Mouse (Mus musculus) megakaryocyte, embryonic 14.5 days (primary cell): ENCODE data around the gene Vapb. TPM values are rescaled to one million over a fixed set of nuclear protein-coding genes. Genes with fewer than 3 reads are reported as not detected.
A peak's percentile ranks its signal among the peaks of the same experiment; 100 is the strongest.
"Not testable (repeated sequence)": the region's sequence is repeated elsewhere in the genome, so short reads cannot be mapped to it uniquely, and the experiment has no call there.

Experiments used
- H3K27me3 ChIP-seq: replicated peaks from 2 replicates; pipeline ENCODE3; 2012; ENCODE audit warnings: inconsistent platforms
- H3K36me3 ChIP-seq: replicated peaks from 2 replicates; pipeline ENCODE3; 2012; ENCODE audit warnings: low read length, inconsistent platforms, mixed read lengths
- H3K4me1 ChIP-seq: 2 replicates; pipeline ENCODE4 v1.6.1; 2012; ENCODE audit warnings: inconsistent platforms
- H3K4me3 ChIP-seq: replicated peaks from 2 replicates; pipeline ENCODE3; 2012; ENCODE audit warnings: moderate library complexity, mild to moderate bottlenecking, inconsistent platforms
- H3K9me3 ChIP-seq: 2 replicates; pipeline ENCODE4 v1.6.1; 2012; ENCODE audit warnings: inconsistent platforms
- FLI1 ChIP-seq: IDR thresholded peaks from 2 replicates; pipeline ENCODE4 v1.6.1; 2012; ENCODE audit warnings: low read length, inconsistent platforms, mixed read lengths
- GATA1 ChIP-seq: IDR thresholded peaks from 3 replicates; pipeline ENCODE4 v1.6.1; 2012; ENCODE audit warnings: mixed read lengths, low read length, inconsistent platforms, borderline replicate concordance
- polyA plus RNA-seq: library from polyadenylated mRNA; stranded (reverse); fragments of >175 nt; gene quantifications from 2 replicates; pipeline ENCODE4 v1.2.3, GENCODE M21; 2012; ENCODE audit warnings: low replicate concordance; ENCODE audit not compliant: insufficient read depth

Vapb gene
- polyA plus RNA-seq: 10.8 and 36.2 TPM in 2 replicates

DNA sequence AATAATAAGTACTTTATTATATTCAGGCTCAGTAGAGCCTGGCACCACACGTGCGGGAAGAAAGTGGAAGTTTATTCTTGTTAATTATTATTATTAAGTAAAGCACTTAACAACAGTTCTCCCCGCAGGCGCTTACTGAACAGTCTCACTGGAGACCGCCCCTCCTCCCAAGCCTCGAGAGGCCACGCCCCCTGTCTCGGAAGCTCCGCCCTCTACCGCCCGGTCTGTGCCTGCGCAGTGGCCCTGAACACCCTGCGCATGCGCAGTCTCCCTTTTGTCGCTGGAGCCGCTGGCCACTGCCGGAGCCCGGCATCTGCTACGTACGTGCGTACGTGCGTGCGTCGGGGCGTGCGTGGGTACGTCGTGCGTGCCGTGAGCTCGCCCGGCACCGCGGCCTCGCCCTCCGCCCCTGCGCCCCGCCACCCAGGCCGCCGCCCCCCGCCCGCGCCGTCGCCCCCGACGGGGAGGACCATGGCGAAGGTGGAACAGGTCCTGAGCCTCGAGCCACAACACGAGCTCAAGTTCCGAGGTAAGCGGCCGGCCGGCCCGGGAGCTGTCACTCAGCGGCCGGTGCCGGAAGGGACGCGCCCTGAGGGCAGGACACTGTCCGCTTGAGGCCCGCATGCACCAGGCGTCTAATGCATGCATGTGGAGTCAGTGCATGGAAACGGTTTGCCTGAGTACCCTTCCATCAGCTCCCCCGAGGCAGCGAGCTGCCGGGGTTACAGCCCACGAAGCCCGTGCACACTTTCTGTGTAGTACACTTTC is at the start of gene Vapb:
Gene Vapb (plus strand): TSS at position 290 of the 768 bp plus-strand sequence.
- Histone ChIP-seq H3K4me3 (peak within 1 kb of the TSS; percentile 99), H3K36me3 (peaks cover 30% of the 10 kb centered on the region), H3K27me3 (peaks cover 11% of the 10 kb centered on the region), H3K4me1 (peaks cover 50% of the 10 kb centered on the region), H3K9me3 (no peaks in the 10 kb centered on the region)
- TF ChIP-seq GATA1 (no peak), FLI1 (no peak)

DNA sequence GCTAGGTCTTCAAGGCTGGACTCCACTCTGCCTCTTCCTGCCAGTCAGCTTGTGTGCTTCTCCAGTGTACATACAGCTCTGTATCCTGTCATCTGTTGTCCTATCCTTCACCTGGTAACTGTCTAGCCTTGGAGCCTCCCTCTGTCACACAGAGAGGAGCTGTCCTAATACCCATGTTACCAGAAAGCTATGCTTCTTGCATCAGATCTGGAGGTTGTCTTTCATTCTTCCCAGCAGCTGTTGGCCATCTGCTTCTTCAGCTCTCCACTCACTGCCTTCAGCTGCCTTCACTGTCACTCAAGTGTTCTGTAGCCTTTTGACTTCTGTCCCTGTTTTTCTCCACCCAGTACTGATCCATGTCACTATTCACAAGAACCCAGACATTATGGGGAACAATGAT is 47.5 kb upstream of the Vapb start:
- H3K27me3 ChIP-seq: no peaks in the 10 kb centered on the region
- H3K9me3 ChIP-seq: no peaks in the 10 kb centered on the region
- peaks cover 95% of the 10 kb centered on the region for H3K36me3 ChIP-seq
- no peak overlapping the region for H3K4me3 ChIP-seq
- TF ChIP-seq GATA1: no peak
- peaks cover 55% of the 10 kb centered on the region for H3K4me1 ChIP-seq

DNA sequence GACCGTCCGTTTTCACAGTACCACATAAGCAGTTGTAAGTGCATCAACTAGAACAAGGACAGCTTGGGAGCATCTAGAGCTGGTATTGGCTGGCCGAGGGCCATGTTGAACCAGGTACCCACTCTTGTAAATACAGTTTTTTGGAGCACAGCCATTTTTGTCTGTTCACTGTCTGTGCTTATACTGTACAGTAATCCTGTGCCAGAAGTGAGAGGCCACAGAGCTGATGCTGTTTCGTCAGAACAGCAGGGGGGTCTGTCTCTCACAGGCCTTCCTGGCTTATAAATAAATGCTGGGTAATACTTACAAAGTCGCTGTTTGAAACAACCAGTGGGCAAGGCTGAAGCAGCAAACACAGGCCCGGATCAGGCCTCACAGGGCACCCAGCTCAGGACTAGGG is 45.6 kb upstream of the Vapb start:
- TF ChIP-seq GATA1 (no peak), FLI1 (no peak)
- Histone ChIP-seq H3K27me3 (no peaks in the 10 kb centered on the region), H3K4me3 (no peak overlapping the region), H3K36me3 (peaks cover 98% of the 10 kb centered on the region), H3K9me3 (no peaks in the 10 kb centered on the region), H3K4me1 (peaks cover 36% of the 10 kb centered on the region)

DNA sequence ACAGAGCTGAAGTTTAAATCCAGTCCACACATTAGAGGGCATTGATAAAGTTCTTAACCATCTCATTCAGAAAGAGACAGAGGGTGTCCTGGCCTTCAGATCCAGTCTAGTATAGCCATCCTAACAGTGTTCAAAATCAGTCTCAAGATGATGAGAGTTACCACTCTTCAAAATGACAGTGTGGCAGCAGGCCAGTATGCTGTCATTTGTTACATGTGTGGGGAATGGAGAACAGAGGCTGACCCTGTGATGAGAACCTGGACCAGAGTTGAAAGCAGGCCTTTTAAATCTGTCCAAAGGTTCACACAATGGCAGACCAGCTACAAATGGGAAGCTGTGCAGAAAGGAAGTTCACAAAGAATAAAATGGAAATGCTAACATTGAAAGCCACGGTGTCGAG is 44.6 kb upstream of the Vapb start:
- Histone ChIP-seq H3K27me3 (no peaks in the 10 kb centered on the region), H3K9me3 (no peaks in the 10 kb centered on the region), H3K4me1 (peaks cover 29% of the 10 kb centered on the region), H3K36me3 (peaks cover 98% of the 10 kb centered on the region), H3K4me3 (no peak overlapping the region)
- TF ChIP-seq FLI1 (no peak), GATA1 (no peak)

DNA sequence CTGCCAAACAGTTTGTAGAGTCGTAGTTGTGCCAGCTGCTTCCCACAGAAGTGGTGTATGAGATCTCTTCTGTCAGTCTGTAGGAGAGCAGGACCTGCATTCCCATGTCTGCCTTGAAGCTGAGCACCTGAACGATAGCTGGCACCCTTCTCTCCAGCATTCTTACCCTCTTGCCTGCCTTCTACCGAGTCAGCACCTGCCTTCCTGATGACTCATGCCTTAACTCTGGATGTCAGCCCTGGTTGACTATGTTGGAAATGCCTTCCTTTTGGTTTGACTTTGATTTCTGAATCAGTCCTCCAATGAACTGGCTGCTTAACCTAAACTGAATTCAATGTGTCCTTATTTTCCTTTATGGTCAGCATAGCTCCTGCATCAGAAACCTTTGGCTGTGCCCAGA is 38.5 kb upstream of the Vapb start:
- Histone ChIP-seq H3K4me3 (no peak overlapping the region), H3K27me3 (no peaks in the 10 kb centered on the region), H3K36me3 (peaks cover 96% of the 10 kb centered on the region), H3K9me3 (no peaks in the 10 kb centered on the region), H3K4me1 (peaks cover 29% of the 10 kb centered on the region)
- no peak for TF ChIP-seq GATA1
- no peak for TF ChIP-seq FLI1

DNA sequence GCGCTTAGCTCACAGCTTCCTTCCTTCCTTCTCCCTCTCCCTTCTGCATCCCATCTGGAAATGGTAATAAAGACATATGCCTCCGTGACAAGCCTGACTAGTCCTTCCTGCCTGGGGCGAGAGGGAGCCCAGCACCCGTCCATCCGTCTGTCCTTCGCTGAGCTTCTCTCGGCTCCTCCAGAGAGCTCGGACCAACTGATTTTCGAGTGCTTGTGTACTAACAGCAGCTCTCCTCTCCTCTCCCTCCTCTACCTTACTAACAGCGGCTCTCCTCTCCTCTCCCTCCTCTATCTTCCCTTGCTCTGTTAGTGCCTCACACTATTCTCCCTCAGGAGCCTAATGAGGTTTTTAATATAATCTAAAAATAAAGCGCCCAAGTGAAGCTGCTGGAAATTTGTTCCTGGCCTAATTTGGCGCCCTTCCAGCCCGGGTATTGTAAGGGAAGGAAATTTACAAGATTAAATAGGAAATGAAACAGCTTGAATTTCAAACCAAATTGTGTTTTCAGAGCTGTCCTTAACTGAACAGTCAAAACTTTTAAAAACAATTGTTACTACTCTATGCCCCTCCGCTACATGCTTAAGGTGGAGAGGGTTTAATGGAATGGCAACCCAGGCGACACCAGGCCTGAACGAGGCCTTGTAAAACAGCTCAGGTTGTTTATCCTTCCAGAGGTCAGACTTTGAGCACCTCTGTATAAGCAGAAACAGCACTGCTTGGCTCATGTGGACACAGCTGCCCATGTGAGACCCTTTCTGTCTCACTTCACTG is 35.0 kb upstream of the Vapb start:
- H3K36me3 ChIP-seq: peaks cover 96% of the 10 kb centered on the region
- no peaks in the 10 kb centered on the region for H3K27me3 ChIP-seq
- H3K4me1 ChIP-seq: peaks cover 23% of the 10 kb centered on the region
- no peak for TF ChIP-seq FLI1
- TF ChIP-seq GATA1: no peak
- no peak overlapping the region for H3K4me3 ChIP-seq
- no peaks in the 10 kb centered on the region for H3K9me3 ChIP-seq

DNA sequence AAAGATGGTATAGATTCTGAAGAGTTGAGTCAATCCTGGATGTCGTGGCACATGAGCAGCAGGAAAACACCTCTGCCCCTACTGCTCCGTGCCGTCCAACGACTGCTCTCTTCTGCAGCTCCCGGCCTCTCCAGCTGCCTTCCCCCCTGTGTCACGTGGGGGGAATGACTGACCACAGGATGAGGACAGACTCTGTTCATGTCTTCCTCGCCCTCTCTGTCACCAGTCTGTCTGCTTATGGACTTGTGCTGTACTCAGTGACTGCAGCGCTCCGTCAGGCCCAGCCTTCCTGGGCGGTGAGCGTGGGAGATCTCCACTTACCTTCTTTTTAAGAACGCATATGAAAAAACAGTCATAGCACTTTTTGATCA is 34.5 kb upstream of the Vapb start:
- H3K9me3 ChIP-seq: no peaks in the 10 kb centered on the region
- peak overlapping the region; percentile 18 for H3K4me3 ChIP-seq
- H3K27me3 ChIP-seq: no peaks in the 10 kb centered on the region
- TF ChIP-seq FLI1 (no peak), GATA1 (no peak)
- H3K36me3 ChIP-seq: peaks cover 94% of the 10 kb centered on the region
- peaks cover 23% of the 10 kb centered on the region for H3K4me1 ChIP-seq

DNA sequence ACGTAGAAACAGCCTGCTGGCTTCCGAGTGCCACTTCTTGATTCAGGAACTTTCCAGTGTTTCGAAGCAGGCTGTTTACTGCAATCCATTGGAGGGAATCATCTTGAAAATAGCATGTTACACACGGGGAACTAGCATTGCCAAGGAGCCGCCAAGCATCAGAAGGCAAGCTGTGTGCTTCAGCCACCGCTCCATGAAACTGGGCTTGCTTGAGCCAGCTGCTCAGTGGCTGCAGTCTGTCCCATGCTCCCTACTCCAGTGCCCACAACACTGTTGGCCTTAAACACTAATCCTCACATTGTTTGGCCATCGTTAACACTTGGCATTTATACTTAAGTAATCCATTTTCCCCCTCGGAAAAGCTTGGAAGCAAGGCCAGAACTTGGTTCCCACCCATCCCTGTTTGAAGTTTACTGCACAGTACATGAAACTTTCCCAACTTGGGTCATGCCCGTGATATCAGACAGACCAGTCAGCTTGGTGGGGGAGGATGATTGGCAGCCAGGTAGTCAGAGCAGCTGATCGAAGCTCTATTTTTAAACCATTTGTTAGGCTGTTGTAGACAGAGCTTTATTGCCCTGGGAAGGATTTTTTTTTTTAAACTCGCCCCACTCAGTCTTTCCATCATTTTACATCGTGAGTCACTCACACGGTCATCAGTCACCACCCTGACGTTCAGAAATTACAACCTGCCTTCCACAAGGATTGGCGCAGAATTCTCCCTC is 31.3 kb upstream of the Vapb start:
- Histone ChIP-seq H3K36me3 (peaks cover 84% of the 10 kb centered on the region), H3K4me1 (peaks cover 15% of the 10 kb centered on the region), H3K9me3 (no peaks in the 10 kb centered on the region), H3K27me3 (peaks cover 1% of the 10 kb centered on the region), H3K4me3 (no peak overlapping the region)
- no peak for TF ChIP-seq GATA1
- TF ChIP-seq FLI1: no peak

DNA sequence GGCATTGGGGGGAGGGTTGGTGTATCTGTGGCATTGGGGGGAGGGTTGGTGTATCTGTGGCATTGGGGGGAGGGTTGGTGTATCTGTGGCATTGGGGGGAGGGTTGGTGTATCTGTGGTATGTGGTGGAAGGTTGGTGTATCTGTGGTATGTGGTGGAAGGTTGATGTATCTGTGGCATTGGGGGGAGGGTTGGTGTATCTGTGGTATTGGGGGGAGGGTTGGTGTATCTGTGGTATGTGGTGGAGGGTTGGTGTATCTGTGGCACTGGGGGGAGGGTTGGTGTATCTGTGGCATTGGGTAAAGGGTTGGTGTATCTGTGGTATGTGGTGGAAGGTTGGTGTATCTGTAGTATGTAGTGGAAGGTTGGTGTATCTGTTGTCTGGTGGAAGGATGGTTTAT is 29.7 kb upstream of the Vapb start:
- H3K9me3 ChIP-seq, H3K4me3 ChIP-seq, H3K27me3 ChIP-seq: not testable (repeated sequence)
- H3K4me1 ChIP-seq: peaks cover 17% of the 10 kb centered on the region
- peaks cover 67% of the 10 kb centered on the region for H3K36me3 ChIP-seq

DNA sequence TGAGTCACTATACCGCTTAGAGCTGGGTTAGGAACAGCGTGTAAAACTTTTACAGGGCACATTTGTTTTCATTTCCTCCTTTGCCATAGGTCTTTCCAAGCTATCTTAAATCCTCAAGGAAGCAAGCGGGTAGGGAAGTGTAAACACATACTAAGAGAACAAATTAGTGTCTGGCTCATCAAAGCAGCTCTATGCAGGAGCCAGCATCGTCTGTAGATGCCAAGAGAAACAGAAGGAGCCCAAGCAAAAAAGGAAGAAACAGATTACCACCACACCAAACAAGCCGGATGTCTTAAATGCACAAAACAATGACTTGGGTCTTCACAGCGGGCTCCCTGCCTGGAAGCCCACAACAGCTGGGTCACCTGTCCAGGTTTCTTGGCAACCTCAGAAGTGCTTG is 27.1 kb upstream of the Vapb start:
- Histone ChIP-seq H3K9me3 (no peaks in the 10 kb centered on the region), H3K4me3 (no peak overlapping the region), H3K27me3 (peaks cover 17% of the 10 kb centered on the region), H3K36me3 (peaks cover 41% of the 10 kb centered on the region), H3K4me1 (peaks cover 21% of the 10 kb centered on the region)
- TF ChIP-seq GATA1 (no peak), FLI1 (no peak)
